Mouse (Mus musculus): ENCODE results near the gene Tbc1d13.

The Tbc1d13 gene

DNA sequence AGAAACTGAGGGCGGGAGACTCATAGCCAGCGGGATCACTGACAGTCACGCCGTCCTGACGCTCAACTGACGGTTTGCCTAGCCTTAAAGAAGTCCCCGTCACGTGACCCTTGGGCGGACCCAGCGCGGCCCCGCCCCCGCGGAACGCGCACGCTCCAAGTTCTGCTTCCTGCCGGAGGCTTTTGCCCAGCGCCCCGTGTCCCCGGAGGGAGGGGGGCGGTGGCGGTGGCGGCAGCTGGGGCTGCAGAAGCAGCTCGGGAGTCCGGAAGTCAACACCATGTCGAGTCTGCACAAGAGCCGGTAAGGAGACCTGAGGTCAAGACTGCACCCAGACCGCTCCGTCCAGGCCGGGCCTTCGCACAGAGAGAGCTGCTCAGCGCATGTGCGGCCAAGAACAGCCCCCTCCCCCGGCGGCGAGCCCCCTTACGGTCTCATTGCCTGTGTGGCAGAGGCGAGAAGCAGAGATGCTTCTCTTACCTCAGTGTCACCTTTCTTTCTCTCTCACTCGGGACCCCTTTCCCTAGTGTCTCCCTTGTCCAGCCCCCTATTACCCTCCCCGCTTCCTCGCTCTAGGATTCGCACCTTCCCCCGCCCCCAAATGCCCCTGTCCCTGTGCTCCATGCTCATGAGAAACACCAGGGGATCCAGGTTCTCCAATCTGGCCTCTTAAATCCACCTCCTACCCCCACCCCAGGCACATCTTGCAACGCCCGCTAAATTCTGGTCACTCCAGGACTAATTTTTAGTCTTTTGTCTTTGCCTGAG, at the start of gene Tbc1d13:
Tbc1d13 (plus strand) TSS at position 134 of the 765 bp plus-strand sequence.
- peak; percentile 99 for DNase-seq (ENCODE audit: low spot score in 2 of 2)

DNA sequence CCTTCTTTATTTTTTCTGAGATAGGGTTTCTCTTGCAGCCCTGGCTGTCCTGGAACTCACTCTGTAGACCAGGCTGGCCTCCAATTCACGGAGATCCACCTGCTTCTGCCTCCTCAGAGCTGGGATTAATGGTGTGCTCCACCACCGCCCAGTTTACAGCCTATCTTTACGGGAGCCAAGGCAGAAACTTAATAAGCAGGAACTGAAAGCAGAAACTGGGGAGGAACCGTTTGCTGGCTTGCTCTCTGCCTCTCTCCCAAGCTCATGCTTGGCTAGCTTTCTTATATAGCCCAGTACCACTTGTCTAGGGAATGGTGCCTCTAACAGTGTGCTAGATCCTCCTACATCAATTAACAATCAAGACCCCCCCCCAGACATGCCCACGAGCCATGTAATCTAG, 49.4 kb upstream of the Tbc1d13 start:
- DNase-seq (ENCODE audit: low spot score in 2 of 2), result no peak

DNA sequence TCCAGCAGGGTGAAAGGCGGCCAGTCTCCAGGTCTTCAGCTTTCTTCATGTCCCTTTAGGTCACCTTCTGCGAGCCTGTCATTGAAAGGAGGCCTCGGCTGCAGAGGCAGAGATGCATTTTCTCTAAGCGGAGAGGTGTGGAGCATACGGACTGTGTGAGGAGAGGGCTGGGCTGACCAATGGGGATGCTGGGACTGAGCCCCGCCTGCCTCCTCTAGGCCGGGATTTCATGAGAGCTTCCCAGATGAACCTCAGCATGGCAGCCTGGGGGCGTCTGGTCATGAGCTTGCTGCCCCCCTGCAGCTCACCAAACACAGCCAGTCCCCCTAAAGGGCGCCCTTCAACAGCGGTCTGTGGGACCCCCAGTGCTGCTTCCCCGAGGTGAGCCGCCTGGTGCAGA, 48.9 kb upstream of the Tbc1d13 start:
- DNase-seq (ENCODE audit: low spot score in 2 of 2), result no peak

DNA sequence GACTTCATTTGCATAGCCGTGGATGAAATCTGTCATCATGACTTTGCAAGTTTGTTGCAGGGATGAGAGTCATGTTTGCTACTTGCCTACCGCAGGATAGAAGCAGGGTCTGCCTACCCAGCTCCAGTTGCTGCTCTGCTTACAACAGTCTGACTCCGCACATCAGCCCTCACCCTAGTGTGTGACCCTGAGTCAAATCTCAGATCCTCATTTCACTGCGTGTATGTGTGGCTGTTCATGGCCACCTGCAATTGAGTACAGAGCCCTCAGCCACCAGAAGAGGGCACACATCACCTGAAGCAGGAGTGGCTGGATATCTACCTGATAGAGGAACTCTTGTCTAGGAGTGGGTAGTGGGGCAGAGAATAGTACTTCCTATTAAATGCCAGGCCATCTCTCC, 46.2 kb upstream of the Tbc1d13 start:
- DNase-seq (ENCODE audit: low spot score in 2 of 2), result no peak

DNA sequence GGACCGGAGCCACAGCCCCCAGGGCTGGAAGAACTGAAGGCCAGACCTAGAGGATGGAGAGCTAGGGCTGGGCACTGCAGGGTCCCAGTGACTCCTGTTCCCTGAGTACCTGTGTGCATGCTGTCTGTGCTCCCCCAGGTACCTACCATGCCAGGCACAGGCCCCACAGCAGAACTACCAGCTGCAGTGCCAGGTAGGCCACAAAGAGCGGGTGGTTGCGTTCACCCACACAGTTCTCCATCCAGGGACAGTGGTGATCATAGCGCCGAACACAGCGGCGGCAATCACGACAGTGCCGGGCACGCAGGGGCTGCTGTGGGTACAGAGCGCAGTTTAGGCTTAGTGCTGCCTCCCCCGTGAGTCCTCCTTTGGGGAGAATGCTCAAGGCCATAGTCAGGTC, 42.0 kb upstream of the Tbc1d13 start:
- DNase-seq (ENCODE audit: low spot score in 2 of 2), result no peak

DNA sequence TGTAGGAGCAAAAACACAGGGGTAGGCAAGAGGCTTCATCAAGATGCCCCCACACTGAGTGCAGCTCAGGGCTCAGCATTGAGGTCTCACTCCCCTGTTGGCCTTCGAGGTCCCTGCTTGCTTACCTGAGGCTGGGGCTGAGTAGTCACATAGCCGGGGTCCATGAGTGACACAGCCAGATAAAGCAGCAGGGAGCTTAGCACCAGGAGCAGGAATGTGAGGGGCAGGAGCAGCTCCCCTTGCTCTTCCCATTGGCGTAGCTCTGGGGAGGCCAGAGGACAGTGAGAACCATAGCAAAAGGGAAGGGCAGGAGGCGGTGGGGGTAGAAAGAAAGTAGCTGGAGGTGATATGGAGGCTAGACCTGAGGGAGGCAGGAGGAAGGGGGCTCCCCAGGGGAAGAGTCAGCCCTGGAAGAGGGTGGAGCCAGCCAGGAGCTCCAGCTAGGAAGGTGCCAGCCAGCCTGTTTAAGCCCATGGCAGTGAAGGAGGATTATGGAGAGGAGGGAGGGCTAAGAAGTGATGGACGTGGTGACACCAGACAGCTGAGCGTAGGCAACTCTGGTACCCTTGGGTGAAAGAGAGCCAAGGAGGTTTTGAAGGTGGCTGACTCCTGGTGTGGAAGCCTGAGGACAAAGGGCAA, 41.1 kb upstream of the Tbc1d13 start:
- DNase-seq (ENCODE audit: low spot score in 2 of 2), result no peak

DNA sequence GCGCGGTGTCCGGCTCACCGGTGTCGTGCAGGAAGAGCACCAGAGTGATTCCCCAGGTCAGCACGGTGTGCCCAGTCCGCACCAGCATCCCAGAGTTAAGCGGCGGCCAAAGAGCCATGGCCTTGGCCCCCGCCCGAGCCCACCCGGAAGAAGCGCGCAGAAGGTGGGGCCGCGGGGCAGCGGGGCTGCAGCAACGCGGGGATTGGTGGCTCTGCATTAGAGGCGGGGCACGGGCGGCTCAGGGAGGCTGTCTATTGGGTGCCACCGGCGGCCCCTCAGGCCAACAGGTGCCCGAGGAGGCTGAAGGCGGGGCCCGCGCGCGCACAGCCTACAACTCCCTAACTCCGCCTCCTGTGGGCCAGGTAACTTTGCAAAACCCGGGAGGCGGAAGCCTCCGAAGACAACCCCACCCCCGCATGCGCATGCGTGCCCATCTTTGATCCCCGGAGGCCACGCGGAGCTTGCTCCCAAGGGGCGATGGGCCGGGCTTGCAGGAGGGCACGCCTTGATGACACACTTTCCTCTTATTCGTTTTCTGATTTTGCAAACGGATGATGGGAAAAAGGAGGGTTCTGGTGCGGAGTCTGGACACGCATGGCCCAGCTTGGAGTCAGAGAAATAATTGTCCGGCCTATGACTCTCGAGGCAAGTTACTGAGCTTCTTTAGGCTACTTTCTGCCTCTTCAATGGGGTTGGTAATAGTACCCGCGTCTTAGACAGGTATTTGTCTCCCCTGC, 39.9 kb upstream of the Tbc1d13 start, which contains the start of gene Zdhhc12:
Zdhhc12 (minus strand) TSS at position 178 of the 737 bp plus-strand sequence.
- DNase-seq (ENCODE audit: low spot score in 2 of 2), result peak; percentile 91 to 97

DNA sequence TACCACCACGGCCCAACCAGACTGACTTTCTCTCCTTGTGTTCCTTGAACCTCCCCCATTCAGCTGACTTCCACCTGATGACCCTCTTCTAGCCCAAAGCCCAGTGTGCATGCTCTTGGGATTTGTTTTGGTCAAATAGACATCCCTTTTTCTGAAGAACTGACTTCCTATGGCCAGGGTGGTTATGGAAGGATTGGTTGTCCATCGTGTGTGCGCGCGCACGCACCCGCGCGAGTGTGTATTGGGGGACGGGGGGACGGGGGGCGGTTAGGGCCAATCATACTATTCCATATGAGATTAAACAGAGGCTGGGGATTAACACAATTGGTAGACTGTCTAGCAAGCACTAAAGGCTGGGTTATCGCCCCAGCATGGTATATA, 39.3 kb upstream of the Tbc1d13 start:
- no peak for DNase-seq (ENCODE audit: low spot score in 2 of 2)

DNA sequence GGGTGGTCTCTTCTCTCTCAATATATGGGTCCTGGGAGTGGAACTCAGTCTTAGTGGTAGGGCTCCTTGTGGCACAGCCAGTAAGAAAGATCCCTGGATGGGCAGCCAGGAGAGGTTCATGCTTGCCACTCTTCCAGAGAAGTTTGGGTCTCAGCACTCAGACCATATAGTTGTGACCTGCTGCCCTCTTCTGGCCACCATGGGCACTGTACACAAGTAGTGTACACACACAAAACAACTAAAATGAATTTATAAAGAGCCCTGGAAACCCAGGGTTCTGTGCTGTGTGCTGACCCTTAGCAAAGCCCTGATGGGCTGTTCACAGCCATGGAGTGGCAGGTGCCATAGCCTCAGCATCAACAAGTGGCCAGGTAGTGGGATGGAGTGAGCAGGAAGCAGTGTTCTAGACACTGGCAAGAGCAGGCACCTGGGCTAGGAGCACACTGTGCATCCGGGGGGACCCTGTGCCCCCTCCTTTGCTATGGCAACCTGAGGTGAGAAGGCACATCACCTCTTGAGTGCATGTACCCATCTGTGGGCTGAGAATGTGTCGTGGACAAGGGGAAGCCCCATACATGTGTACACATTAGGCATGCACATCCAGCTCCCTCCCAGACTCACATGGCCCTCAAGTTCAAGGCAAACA, 37.5 kb upstream of the Tbc1d13 start:
- DNase-seq (ENCODE audit: low spot score in 2 of 2), result peak; percentile 30 to 60

DNA sequence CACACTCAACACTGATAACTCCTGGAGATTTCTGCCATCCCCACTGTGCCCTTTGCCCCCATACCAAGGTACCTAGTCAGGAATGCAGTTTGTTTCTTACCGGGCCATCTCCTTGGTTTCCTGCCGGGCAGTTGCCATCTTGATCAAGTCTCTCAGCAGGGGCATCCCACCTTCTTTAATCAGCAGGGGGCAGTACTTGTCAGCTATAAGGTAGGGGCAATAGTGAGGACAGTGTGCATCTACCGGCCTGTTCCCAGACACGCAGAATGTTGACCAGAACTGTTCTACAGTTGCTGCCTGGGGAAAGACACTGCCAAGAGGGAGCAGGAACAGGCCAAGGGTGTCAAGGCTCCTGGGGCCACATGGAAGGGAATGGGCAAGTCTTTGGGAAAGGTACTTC, 33.3 kb upstream of the Tbc1d13 start:
- DNase-seq (ENCODE audit: low spot score in 2 of 2), result no peak

DNA sequence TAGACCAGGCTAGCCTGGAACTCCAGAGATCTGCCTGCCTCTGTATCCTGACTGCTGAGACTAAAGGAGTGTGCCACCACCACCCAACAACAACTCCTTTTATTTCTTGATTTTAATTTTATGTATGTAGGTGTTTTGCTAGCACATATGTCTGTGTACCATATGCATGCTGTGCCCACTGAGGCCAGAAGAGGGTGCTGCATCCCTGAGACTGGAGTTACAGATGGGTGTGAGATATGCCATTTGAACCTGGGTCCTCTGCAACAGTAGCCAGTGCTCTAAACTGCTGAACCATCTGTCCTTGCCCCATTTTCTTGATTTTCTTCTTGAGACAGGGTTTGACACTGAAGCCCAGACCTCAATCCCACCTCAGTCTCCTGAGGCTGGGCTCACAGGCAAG, 27.2 kb upstream of the Tbc1d13 start:
- DNase-seq (ENCODE audit: low spot score in 2 of 2), result peak; percentile 47 to 61

DNA sequence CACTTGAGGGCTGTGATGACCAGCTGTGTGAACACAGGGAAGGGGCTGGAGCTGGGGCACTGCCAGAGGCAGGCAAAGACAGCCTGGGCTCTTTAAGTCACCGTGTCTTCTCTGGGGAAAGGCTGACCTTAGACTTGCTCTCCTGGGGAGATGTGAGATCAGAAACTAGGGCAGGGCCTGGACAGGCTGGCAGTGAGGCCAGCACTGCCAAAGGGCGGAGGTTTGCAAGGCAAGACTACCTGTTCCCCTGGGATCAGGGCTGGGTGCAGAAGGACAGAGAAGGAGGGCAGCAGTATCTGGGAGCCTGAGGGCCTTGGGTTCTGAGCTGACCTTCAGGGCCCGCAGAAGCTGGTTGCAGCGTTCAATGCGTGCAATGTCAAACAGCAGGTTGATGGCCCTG, 25.9 kb upstream of the Tbc1d13 start:
- DNase-seq (ENCODE audit: low spot score in 2 of 2), result no peak

DNA sequence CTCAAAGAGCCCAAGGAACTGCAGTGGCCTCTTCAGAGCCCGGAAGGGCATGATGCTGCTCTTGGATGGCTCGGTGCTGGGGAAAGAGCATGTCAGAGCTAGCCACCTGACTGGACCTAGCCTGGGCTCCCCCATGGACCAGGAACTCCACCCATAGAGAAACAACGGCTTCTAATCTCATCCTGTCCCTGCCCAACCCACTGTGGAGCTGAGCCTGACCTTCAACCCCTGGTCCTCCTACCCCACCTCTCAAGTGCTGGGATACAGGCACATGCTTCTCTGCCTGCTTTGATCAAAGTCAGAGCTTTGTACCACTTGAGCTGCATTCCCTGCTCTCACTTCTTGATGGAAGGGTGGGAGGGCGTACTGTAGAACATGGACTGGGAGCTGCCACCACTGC, 25.3 kb upstream of the Tbc1d13 start:
- no peak for DNase-seq (ENCODE audit: low spot score in 2 of 2)

DNA sequence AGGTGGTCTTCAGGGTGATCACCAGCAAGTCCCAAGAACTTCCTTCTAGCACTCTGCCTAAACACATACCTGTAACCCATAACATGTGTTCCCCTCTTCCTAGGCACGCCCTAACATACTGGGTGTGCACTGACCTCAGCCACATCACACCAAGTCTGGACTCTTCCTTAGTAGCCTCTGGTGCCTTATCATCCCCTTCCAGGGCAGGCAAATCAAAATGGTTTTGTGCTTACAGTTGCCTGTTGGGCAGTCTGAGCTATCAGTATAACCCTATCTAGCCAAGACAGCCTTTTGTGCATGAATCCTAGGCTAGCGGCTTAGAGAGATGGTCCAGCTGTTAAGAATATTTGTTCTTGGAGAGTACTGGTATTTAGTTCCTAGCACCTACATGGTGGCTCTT, 22.0 kb upstream of the Tbc1d13 start:
- DNase-seq (ENCODE audit: low spot score in 2 of 2), result no peak

DNA sequence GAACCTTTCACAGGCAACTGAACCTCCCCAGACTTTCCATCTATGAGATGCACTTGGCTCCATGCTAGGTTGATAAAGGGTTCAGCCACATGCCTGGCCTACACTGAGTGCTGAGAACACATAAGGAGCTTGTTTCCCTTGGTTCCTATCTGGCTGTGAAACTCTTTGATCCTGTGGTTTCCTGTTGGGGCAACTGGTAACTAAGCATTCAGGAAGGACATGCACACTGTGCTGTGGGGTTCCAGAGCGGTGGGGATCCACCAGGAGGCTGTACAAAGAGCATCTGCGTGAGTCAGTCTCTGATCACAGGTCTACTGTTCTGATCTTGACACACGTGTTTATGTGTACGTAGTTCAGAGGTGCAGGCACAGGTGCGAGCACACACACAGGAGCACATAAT, 21.0 kb upstream of the Tbc1d13 start:
- no peak for DNase-seq (ENCODE audit: low spot score in 2 of 2)

DNA sequence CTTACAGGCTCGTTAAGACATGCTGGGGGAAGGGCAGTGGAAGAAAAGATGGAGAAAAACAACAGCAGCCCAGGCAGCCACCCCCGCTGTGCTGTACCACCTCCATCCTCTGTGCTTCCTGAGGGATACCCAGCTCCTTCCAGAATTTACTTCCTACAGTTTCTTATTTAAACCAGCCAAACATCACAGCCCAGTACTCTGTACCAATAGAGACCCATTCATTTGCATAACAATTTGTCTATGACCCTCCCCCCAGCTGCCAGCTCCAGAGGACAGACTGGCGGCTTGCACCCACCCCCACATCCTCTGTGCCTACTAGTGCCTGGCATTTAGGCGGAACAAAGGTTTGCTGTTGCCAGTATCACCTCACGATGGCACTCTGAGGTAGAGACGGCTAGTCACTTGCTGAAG, 13.9 kb upstream of the Tbc1d13 start:
- peak in 1 of 2 experiments; percentile 65 for DNase-seq (ENCODE audit: low spot score in 2 of 2)

DNA sequence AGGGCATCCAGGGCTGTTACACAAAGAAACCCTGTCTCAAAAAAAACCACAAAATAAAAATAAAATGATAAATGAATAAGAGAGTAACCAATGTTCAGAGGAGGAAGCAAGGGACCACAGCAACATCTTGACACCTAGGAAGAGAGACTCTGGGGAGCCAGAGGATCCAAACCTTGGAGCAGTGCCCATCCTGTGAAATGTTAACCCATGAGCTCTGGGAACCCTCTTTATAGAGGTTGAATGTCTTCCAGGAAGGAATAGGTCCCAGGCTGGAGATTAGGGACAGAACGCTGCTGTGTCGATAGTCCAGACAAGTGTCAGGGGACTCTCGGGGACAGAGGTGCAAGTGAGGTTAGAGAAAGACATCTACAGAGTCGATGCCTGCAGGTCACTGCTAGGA, 13.3 kb upstream of the Tbc1d13 start:
- no peak for DNase-seq (ENCODE audit: low spot score in 2 of 2)

DNA sequence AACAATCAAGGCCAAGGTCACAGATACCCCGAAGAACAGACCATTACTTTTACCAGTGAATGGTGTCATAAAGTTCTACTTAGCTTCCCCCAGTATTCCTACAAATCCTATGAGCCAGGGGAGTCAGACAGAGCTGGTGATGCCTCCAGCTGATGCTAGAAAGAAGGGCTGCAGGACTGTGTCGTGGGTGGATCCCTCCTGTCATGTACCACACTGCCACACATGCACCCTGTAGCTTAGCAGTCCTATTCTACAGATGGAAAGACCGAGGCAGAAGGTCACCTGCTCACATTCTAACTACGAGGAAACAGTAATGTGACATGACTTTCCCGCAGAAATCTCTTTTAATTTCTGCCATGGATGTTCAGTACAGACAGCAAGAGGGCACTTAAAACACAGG, 10.8 kb upstream of the Tbc1d13 start:
- no peak for DNase-seq (ENCODE audit: low spot score in 2 of 2)

DNA sequence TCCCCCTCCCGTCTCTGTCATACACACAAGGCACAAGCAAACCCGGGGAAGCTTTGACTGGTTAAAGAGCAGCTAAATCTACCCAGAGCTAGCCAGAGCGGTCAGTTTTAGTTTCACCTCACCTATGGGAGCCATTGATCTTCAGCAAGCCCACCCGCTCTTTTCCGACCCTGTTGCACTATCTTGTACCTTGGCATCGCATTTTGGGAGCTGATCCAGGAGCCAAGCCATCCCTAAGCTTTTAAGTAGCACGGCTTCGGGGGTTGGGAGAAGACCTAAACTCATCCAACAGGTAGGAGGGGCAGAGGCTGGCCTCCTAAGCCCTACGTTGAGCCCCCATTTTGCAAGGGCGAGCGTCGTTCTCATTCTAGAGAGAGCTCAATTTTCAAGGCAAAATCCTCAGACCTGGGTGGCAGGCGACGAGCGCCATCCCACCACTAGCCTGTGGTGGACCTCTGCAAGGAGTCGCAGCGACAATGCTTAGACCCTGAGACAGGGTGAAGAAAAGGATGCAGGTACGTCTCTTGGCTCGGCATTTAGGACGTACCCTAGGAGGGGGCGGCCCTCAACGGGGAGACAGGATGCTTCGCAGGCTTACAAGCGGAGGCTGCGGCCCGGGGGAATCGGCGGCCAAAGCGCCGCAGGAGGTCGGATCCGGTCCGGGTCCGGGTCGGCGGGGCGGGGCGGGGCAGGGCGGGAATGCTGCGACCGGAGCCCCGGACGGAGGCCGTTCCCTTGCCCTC, 9.6 kb upstream of the Tbc1d13 start:
- no peak for DNase-seq (ENCODE audit: low spot score in 2 of 2)

DNA sequence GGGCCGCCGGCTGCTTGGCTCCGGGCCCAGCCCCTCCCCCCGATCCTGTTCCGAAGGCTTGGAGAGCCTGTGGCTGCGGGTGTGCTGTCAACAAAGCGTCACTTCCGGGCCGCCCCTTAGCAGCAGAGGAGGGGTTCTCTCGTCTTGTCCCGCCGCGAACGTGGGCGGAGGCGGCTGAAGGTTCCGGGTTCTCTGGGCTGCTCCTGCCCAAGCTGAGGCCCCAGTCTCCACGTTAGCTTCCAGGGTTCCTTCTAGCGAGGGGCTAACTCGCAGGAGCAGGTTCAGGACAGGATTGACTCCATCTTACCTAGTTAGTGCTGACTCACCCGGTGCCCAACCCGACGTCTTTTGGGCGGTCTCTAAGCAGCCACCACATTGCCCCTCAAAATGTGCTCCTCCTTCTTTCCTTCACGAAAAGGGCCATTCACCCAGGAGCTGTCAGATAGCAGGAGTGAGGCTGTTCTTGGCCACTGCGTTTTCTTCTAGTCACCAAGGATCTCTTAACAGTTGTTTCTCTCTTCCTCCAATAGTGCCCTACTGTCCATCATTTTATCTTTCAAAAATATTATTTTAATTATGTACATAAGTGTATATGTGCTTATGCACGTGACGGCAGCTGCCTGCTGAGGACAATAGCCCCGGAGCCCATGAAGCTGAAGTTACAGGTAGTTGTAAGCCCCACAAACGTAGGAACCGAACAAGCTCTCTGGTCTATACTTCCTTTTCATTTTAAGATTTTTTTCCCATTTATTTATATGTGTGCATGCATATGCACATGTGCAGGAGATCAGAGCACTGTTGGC, 8.9 kb upstream of the Tbc1d13 start, which contains the start of gene Zer1:
Zer1 (minus strand) TSS at position 114 of the 803 bp plus-strand sequence.
- peak; percentile 89 to 91 for DNase-seq (ENCODE audit: low spot score in 2 of 2)

DNA sequence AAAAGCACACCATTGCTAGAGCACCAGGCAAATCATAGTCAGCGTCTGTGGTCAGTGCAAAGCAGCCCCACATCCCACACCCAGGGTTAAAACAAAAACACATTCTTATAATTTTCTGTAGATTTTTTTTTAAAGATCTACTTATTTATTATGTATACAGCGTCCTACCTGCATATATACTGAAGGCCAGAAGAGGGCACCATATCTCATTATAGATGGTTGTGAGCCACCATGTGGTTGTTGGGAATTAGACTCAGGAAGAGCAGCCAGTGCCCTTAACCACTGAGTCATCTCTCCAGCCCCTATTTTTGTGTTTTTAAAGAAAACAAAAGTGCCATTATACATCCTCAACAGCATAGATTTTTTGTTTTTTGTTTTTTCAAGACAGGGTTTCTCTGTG, 4.8 kb upstream of the Tbc1d13 start:
- peak; percentile 27 to 37 for DNase-seq (ENCODE audit: low spot score in 2 of 2)
